Mouse (Mus musculus): ENCODE results near the gene Tbx15. TPM values are rescaled to one million over a fixed set of nuclear protein-coding genes. Genes with fewer than 3 reads are reported as not detected.

Gene Tbx15
- polyA plus RNA-seq, 2 experiments: 0.06 TPM; not detected in 1

DNA sequence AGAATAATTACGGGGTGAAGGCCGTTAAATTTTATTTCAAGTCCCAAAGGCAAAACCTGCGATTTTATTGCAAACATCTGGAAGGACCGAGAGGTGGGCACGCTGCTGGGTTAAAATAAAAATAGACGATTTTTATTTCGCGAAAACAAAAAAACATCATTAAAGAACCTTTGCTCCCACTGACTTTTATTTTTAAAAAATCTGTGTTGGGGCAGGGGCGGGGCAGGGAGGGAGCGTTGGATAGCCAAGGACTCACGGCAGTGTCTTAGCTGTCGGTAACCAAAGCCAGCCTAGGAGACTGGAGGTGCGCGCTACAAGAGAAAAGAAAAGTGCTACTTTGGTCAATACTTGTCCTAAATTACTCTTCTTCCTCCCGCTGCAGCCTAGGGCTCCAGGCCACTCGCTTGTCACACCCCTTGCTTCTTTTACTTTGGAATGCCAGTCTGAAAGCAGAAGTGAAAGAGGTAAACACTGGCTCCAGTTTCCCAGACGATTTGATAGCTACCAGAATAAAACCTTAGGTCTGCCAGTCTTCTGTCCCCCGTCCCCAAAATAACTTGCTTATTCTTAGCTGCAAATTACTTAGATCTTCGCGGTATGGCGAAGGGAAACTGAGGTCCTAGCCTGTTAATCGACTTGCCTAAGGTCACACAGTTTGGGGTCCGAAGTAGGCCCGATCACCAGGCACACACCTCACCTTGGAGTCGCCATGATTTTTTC, 8.8 kb downstream of the Tbx15 start:
- no peak overlapping the region for H3K4me2 ChIP-seq (ENCODE audit: low read depth)
- H3K36me3 ChIP-seq (replicated peaks; ENCODE audit: control insufficient read depth, insufficient read depth, low read depth): no peaks in the 10 kb centered on the region
- TF ChIP-seq EP300 (IDR thresholded peaks at IDR 0.05; ENCODE audit: low read depth): no peak
- no peak for TF ChIP-seq CTCF (IDR thresholded peaks at IDR 0.05; ENCODE audit: low read depth)
- no peak for ATAC-seq (ENCODE audit: insufficient read depth)
- H3K9ac ChIP-seq (replicated peaks): no peak overlapping the region
- H3K27ac ChIP-seq: no peak overlapping the region
- H3K4me1 ChIP-seq (replicated peaks; ENCODE audit: control insufficient read depth in 2 of 2, insufficient read depth in 2 of 2, low read length in 1 of 2): no peaks in the 10 kb centered on the region
- WGBS (ENCODE audit: insufficient replicate concordance): 1% methylated on average over 25 of the region's 25 CpGs
- no peak for DNase-seq (ENCODE audit: low read depth in 3 of 3, low spot score in 3 of 3)
- H3K9me3 ChIP-seq (ENCODE audit: control insufficient read depth, low read length): no peaks in the 10 kb centered on the region
- H3K4me3 ChIP-seq (ENCODE audit: insufficient read depth in 1 of 2, low read depth in 2 of 2, low read length in 2 of 2): no peak overlapping the region
- peaks cover 89% of the 10 kb centered on the region for H3K27me3 ChIP-seq (ENCODE audit: control insufficient read depth, insufficient read depth, low read length)

DNA sequence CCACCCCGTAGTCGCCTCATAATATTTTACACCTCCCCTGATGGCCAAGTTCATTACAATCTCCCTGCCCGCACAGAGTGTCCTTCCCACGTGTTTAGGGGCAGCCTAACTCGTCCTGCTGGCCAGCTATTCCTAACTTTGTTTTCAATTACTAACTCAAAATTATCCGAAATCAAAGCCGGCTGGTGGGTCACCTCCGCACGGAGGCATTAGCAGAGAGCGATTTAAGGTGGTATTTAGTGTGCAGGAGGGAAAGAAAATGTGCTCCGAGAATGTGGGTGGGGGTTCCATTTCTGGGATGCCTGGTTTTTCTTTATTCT, 9.3 kb downstream of the Tbx15 start:
- no peaks in the 10 kb centered on the region for H3K36me3 ChIP-seq (replicated peaks; ENCODE audit: control insufficient read depth, insufficient read depth, low read depth)
- ATAC-seq (ENCODE audit: insufficient read depth) (no peak), DNase-seq (ENCODE audit: low read depth in 3 of 3, low spot score in 3 of 3) (no peak)
- 3% methylated on average over 11 of the region's 11 CpGs for WGBS (ENCODE audit: insufficient replicate concordance)
- no peak overlapping the region for H3K4me2 ChIP-seq (ENCODE audit: low read depth)
- no peaks in the 10 kb centered on the region for H3K4me1 ChIP-seq (replicated peaks; ENCODE audit: control insufficient read depth in 2 of 2, insufficient read depth in 2 of 2, low read length in 1 of 2)
- no peak overlapping the region for H3K4me3 ChIP-seq (ENCODE audit: insufficient read depth in 1 of 2, low read depth in 2 of 2, low read length in 2 of 2)
- peaks cover 95% of the 10 kb centered on the region for H3K27me3 ChIP-seq (ENCODE audit: control insufficient read depth, insufficient read depth, low read length)
- no peak overlapping the region for H3K27ac ChIP-seq
- no peaks in the 10 kb centered on the region for H3K9me3 ChIP-seq (ENCODE audit: control insufficient read depth, low read length)
- no peak overlapping the region for H3K9ac ChIP-seq (replicated peaks)
- TF ChIP-seq CTCF (IDR thresholded peaks at IDR 0.05; ENCODE audit: low read depth) (no peak), EP300 (IDR thresholded peaks at IDR 0.05; ENCODE audit: low read depth) (no peak)

DNA sequence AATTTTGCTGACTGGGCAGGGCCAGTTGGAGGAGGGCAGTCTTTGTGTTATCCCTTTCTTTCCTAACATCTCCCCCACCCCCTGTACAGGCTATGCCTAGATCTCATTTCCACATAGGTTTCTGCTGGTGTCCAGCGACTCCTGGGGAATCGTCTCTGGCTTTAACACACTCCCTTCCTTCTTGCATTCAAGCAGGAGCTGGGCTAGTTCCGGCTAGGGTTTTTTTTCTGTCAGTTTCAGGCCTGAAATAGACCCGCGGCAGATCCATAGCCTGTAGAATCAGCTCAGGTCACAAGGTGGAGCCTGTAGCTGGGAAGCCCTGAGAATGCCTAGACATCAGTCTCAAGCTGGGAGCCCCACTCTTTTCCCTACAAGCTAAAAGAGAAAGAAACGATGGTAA, 9.7 kb downstream of the Tbx15 start:
- H3K9ac ChIP-seq (replicated peaks): no peak overlapping the region
- ATAC-seq (ENCODE audit: insufficient read depth): no peak
- H3K4me3 ChIP-seq (ENCODE audit: insufficient read depth in 1 of 2, low read depth in 2 of 2, low read length in 2 of 2): no peak overlapping the region
- H3K4me2 ChIP-seq (ENCODE audit: low read depth): no peak overlapping the region
- 1% methylated on average over 6 of the region's 6 CpGs for WGBS (ENCODE audit: insufficient replicate concordance)
- no peaks in the 10 kb centered on the region for H3K9me3 ChIP-seq (ENCODE audit: control insufficient read depth, low read length)
- H3K27ac ChIP-seq: no peak overlapping the region
- H3K4me1 ChIP-seq (replicated peaks; ENCODE audit: control insufficient read depth in 2 of 2, insufficient read depth in 2 of 2, low read length in 1 of 2): no peaks in the 10 kb centered on the region
- no peak for TF ChIP-seq CTCF (IDR thresholded peaks at IDR 0.05; ENCODE audit: low read depth)
- no peak for TF ChIP-seq EP300 (IDR thresholded peaks at IDR 0.05; ENCODE audit: low read depth)
- no peak for DNase-seq (ENCODE audit: low read depth in 3 of 3, low spot score in 3 of 3)
- peaks cover 95% of the 10 kb centered on the region for H3K27me3 ChIP-seq (ENCODE audit: control insufficient read depth, insufficient read depth, low read length)
- no peaks in the 10 kb centered on the region for H3K36me3 ChIP-seq (replicated peaks; ENCODE audit: control insufficient read depth, insufficient read depth, low read depth)

DNA sequence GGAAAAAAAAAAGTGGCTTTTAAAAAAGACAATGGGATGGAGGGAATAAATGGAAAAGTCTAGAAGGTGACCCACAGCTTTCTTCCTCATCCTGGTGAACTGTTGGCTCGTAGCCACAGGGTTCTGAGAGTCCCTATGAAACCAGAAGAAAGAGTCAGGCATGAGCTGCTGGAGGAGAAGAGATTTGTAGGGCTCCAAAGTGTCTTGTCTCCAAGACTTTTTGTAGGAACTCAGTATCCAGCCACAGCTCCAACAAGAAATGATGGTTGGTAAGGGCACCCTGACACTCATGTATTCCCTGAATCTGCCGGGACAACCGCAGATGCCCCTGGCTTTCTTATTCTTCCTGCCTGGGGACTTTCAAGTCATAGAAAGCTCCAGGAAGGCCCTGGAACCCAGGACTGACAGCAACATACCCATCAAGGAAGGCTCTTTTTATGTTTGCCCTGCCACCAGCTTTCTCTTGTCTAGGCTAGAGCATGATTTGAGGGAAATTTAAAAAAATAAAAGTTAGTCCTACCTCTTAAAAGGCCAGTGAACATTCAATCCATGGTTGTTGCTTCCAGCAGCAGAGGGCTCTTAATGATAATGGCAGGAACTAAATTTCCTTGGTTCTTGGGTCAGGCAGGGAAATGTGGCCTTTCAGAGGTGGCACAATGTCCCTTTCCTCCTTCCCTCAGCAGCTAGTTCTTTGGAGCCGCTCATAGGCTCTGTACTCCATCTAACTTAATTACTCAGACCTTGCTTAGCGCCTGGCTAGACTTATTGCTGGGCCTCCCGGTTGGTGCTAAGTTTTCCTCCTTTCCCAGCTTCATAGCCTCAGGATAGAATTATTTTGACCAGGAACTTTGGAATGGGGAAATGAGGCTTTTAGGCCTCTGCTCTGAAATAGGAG, 11.3 kb downstream of the Tbx15 start:
- H3K4me2 ChIP-seq (ENCODE audit: low read depth): no peak overlapping the region
- H3K27ac ChIP-seq: no peak overlapping the region
- WGBS (ENCODE audit: insufficient replicate concordance): 15% methylated on average over 6 of the region's 6 CpGs
- peaks cover 100% of the 10 kb centered on the region for H3K27me3 ChIP-seq (ENCODE audit: control insufficient read depth, insufficient read depth, low read length)
- no peaks in the 10 kb centered on the region for H3K4me1 ChIP-seq (replicated peaks; ENCODE audit: control insufficient read depth in 2 of 2, insufficient read depth in 2 of 2, low read length in 1 of 2)
- H3K4me3 ChIP-seq (ENCODE audit: insufficient read depth in 1 of 2, low read depth in 2 of 2, low read length in 2 of 2): no peak overlapping the region
- DNase-seq (ENCODE audit: low read depth in 3 of 3, low spot score in 3 of 3) (no peak), ATAC-seq (ENCODE audit: insufficient read depth) (no peak)
- H3K9me3 ChIP-seq (ENCODE audit: control insufficient read depth, low read length): no peaks in the 10 kb centered on the region
- H3K36me3 ChIP-seq (replicated peaks; ENCODE audit: control insufficient read depth, insufficient read depth, low read depth): no peaks in the 10 kb centered on the region
- no peak overlapping the region for H3K9ac ChIP-seq (replicated peaks)
- TF ChIP-seq EP300 (IDR thresholded peaks at IDR 0.05; ENCODE audit: low read depth): no peak
- no peak for TF ChIP-seq CTCF (IDR thresholded peaks at IDR 0.05; ENCODE audit: low read depth)

DNA sequence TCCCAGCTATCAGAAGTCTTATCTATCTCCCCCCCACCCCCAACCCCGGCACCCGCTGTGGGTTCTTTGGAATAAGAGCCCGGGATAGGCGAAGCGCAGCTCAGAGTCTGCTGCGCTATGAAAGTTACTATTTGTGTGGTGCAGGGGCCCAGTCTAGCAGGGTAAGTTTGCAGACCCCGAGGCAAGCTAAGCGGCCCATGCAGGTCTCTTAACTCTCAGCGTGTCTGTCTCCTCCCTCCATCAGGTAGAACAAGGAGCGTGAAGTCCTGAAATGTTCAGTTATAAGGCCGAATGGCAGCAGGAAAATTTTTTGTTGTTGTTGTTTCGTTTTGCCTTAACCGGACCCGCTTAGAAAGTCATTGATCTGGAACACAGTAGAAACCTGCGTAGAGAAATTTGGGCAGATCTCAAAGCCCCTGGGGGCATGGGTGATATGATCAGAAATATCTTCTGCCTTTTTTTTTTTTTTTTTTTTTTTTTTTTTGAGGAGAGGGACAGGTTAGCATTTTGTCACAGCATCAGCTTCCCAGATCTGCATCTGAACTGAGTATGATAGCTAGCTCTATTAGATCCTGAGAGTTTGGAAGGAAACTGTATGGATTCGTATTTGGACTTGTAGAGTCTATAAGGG, 12.4 kb downstream of the Tbx15 start:
- no peak overlapping the region for H3K9ac ChIP-seq (replicated peaks)
- DNase-seq (ENCODE audit: low read depth in 3 of 3, low spot score in 3 of 3): no peak

More for the DNA sequence above, 12.4 kb downstream of the Tbx15 start:
- H3K9me3 ChIP-seq (ENCODE audit: control insufficient read depth, low read length): no peaks in the 10 kb centered on the region
- no peaks in the 10 kb centered on the region for H3K36me3 ChIP-seq (replicated peaks; ENCODE audit: control insufficient read depth, insufficient read depth, low read depth)
- H3K4me1 ChIP-seq (replicated peaks; ENCODE audit: control insufficient read depth in 2 of 2, insufficient read depth in 2 of 2, low read length in 1 of 2): no peaks in the 10 kb centered on the region
- no peak overlapping the region for H3K27ac ChIP-seq
- H3K4me3 ChIP-seq (ENCODE audit: insufficient read depth in 1 of 2, low read depth in 2 of 2, low read length in 2 of 2): no peak overlapping the region
- TF ChIP-seq CTCF (IDR thresholded peaks at IDR 0.05; ENCODE audit: low read depth): no peak
- no peak for TF ChIP-seq EP300 (IDR thresholded peaks at IDR 0.05; ENCODE audit: low read depth)
- no peak for ATAC-seq (ENCODE audit: insufficient read depth)
- 5% methylated on average over 16 of the region's 16 CpGs for WGBS (ENCODE audit: insufficient replicate concordance)
- peaks cover 100% of the 10 kb centered on the region for H3K27me3 ChIP-seq (ENCODE audit: control insufficient read depth, insufficient read depth, low read length)
- H3K4me2 ChIP-seq (ENCODE audit: low read depth): no peak overlapping the region
